18 mouse cellular contexts compared by ENCODE assay signal in the genomic region with DNA sequence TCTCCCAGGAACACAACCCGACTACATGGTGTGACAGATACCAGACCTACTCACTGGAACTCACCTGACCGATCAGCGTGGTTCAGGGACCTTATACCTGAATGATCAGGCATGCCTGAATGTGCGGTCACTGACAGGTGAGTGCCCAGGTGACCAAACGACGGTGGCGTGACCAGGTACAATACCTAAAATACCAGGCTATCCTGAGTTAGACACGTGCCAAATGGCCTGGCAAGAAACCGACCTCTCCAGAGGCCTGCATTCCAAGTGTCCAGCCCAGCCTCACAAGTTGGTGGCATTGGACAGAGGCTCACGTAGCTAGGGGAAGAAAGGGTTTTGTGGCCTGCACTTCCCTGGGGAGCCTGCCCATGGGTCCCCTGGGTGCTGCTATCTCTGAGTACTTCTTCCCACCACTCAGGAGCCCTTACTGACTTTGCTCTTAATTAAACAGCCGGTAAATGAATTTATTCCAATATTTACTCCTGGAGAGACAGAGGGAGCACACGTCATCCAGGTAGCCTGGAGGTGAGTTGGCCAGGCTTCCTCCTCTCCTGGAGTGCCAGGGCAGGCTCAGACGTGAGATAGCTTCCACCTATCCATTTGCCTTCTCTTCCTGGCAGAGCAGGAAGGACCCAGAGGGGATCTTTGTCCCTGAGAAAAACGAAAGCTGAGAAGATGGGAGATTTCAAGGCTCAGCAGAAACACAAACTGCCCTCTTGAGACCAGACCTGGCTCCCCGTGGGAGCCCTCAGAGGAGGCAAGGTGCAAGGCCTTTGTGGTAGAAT. TPM values are rescaled to one million over a fixed set of nuclear protein-coding genes. Genes with fewer than 3 reads are reported as not detected.
DNase-seq lines count a peak whose midpoint lies in the region; ATAC-seq and TF ChIP-seq lines count a peak whose summit lies in the region.
"Had no signal": no experiment of that assay in that cellular context is flagged by ENCODE, and none has a peak within 500 bp of the region (broad histone marks: within the 10 kb centered on the region; RNA-seq: fewer than 3 reads in every experiment).

No protein-coding gene starts in this region.

- ATAC-seq in kidney, embryonic 16.5 days (ENCODE audit: low FRiP score, low TSS enrichment): no peak
- ATAC-seq in intestine, embryonic 16.5 days: no peak; the same call in 1 of the 2 replicates
- ATAC-seq in midbrain, embryonic 11.5 days (ENCODE audit: low FRiP score): no peak
- ATAC-seq in megakaryocyte progenitor cell, adult 5-6 weeks (replicated peaks; ENCODE audit: poor library complexity): no peak
- ATAC-seq: forebrain, embryonic 16.5 days; midbrain, embryonic 15.5 days had no signal

- 70% methylated on average over 15 of the region's 15 CpGs for WGBS in kidney, embryonic 16.5 days
- WGBS in intestine, embryonic 16.5 days: 66% methylated on average over 15 of the region's 15 CpGs
- 63% methylated on average over 15 of the region's 15 CpGs for WGBS in small intestine, adult 2 months
- WGBS in midbrain, embryonic 11.5 days: 73% methylated on average over 15 of the region's 15 CpGs

- H3K4me3 ChIP-seq in kidney, embryonic 16.5 days (ENCODE audit: low read length): no peak overlapping the region
- no peak overlapping the region for H3K4me3 ChIP-seq in intestine, embryonic 16.5 days (ENCODE audit: low read length)
- no peak overlapping the region for H3K4me3 ChIP-seq in small intestine, adult 2 months (ENCODE audit: low read depth, low read length)
- no peak overlapping the region for H3K4me3 ChIP-seq in midbrain, embryonic 11.5 days (ENCODE audit: low read depth, low read length)
- H3K4me3 ChIP-seq: gastrocnemius, adult 2 months; heart, embryonic 15.5 days; hindbrain, embryonic 12.5 days; limb, embryonic 12.5 days; liver, embryonic 15.5 days; midbrain, embryonic 15.5 days; neural tube, embryonic 13.5 days had no signal

- DNase-seq in kidney, adult 18-20 months: peak; percentile 73
- peak; percentile 68 to 73 for DNase-seq in kidney, postnatal 36 days
- no peak for DNase-seq in adrenal gland, postnatal 25 days
- no peak for DNase-seq in midbrain, embryonic 11.5 days (ENCODE audit: low spot score, missing footprints)
- DNase-seq: cerebellum, adult 2 months; gastrocnemius, adult 2 months; layer of hippocampus, postnatal 36 days had no signal

- no peaks in the 10 kb centered on the region for H3K27me3 ChIP-seq in kidney, embryonic 16.5 days (ENCODE audit: insufficient read depth, low read length)
- H3K27me3 ChIP-seq in intestine, embryonic 16.5 days (replicated peaks; ENCODE audit: control insufficient read depth, insufficient read depth, low read length): no peaks in the 10 kb centered on the region
- H3K27me3 ChIP-seq in small intestine, adult 2 months (ENCODE audit: control insufficient read depth, insufficient read depth, low read length): no peaks in the 10 kb centered on the region
- H3K27me3 ChIP-seq in midbrain, embryonic 11.5 days (ENCODE audit: control insufficient read depth, insufficient read depth, low read length): no peaks in the 10 kb centered on the region
- H3K27me3 ChIP-seq: heart, embryonic 15.5 days; hindbrain, embryonic 12.5 days; liver, embryonic 15.5 days; midbrain, embryonic 15.5 days; neural tube, embryonic 13.5 days had no signal

- no peak for TF ChIP-seq CTCF in small intestine, adult 2 months (IDR thresholded peaks at IDR 0.05; ENCODE audit: extremely low read depth, insufficient read length, insufficient replicate concordance, low read depth, low read length)

- no peaks in the 10 kb centered on the region for H3K36me3 ChIP-seq in kidney, embryonic 16.5 days (ENCODE audit: insufficient read depth, low read length)
- no peaks in the 10 kb centered on the region for H3K36me3 ChIP-seq in intestine, embryonic 16.5 days (ENCODE audit: control insufficient read depth, insufficient read depth, low read length)
- no peaks in the 10 kb centered on the region for H3K36me3 ChIP-seq in small intestine, adult 2 months (ENCODE audit: control insufficient read depth, insufficient read depth, low read length)
- H3K36me3 ChIP-seq in midbrain, embryonic 11.5 days (ENCODE audit: control insufficient read depth, insufficient read depth, low read length): no peaks in the 10 kb centered on the region
- H3K36me3 ChIP-seq: heart, embryonic 15.5 days; hindbrain, embryonic 12.5 days; limb, embryonic 12.5 days; liver, embryonic 15.5 days; midbrain, embryonic 15.5 days; neural tube, embryonic 13.5 days had no signal

- no peaks in the 10 kb centered on the region for H3K9me3 ChIP-seq in kidney, embryonic 16.5 days (ENCODE audit: low read length)
- H3K9me3 ChIP-seq in intestine, embryonic 16.5 days (ENCODE audit: control insufficient read depth, low read length): no peaks in the 10 kb centered on the region
- H3K9me3 ChIP-seq in midbrain, embryonic 11.5 days (ENCODE audit: control insufficient read depth, low read length): no peaks in the 10 kb centered on the region
- H3K9me3 ChIP-seq: heart, embryonic 15.5 days; hindbrain, embryonic 12.5 days; limb, embryonic 12.5 days; liver, embryonic 15.5 days; midbrain, embryonic 15.5 days; neural tube, embryonic 13.5 days had no signal

- H3K4me2 ChIP-seq in kidney, embryonic 16.5 days (replicated peaks; ENCODE audit: low read depth, low read length): no peak overlapping the region
- no peak overlapping the region for H3K4me2 ChIP-seq in intestine, embryonic 16.5 days (ENCODE audit: low read depth, low read length)
- no peak overlapping the region for H3K4me2 ChIP-seq in midbrain, embryonic 11.5 days
- H3K4me2 ChIP-seq: heart, embryonic 15.5 days; hindbrain, embryonic 12.5 days; limb, embryonic 12.5 days; liver, embryonic 15.5 days; midbrain, embryonic 15.5 days; neural tube, embryonic 13.5 days had no signal

- TF ChIP-seq POLR2A in small intestine, adult 2 months (IDR thresholded peaks at IDR 0.05; ENCODE audit: low read depth, low read length): no peak

- no peak overlapping the region for H3K9ac ChIP-seq in kidney, embryonic 16.5 days (replicated peaks; ENCODE audit: low read length)
- peak overlapping the region; percentile 46; the same call in 1 of the 2 replicates for H3K9ac ChIP-seq in intestine, embryonic 16.5 days (ENCODE audit: low read depth, low read length)
- no peak overlapping the region for H3K9ac ChIP-seq in midbrain, embryonic 11.5 days (ENCODE audit: low read length)
- H3K9ac ChIP-seq: heart, embryonic 15.5 days; limb, embryonic 12.5 days; liver, embryonic 15.5 days; neural tube, embryonic 13.5 days had no signal

- peaks cover 11% of the 10 kb centered on the region for H3K4me1 ChIP-seq in kidney, embryonic 16.5 days (ENCODE audit: insufficient read depth, low read length)
- peaks cover 19% of the 10 kb centered on the region for H3K4me1 ChIP-seq in intestine, embryonic 16.5 days (ENCODE audit: control insufficient read depth, insufficient read depth, low read length)
- H3K4me1 ChIP-seq in small intestine, adult 2 months (ENCODE audit: control insufficient read depth, insufficient read depth, insufficient read length, low read length): peaks cover 21% of the 10 kb centered on the region
- H3K4me1 ChIP-seq in midbrain, embryonic 11.5 days (ENCODE audit: control insufficient read depth, insufficient read depth, low read length): peaks cover 3% of the 10 kb centered on the region; the same call in 1 of the 2 replicates
- H3K4me1 ChIP-seq: liver, embryonic 15.5 days; neural tube, embryonic 13.5 days had no signal

- H3K27ac ChIP-seq in kidney, embryonic 16.5 days (ENCODE audit: low read length): no peak overlapping the region; the same call in 1 of the 2 replicates
- H3K27ac ChIP-seq in intestine, embryonic 16.5 days (ENCODE audit: low read length): peak overlapping the region; percentile 87
- H3K27ac ChIP-seq in small intestine, adult 2 months (ENCODE audit: insufficient read depth, low read depth, low read length): peak overlapping the region; percentile 87
- no peak overlapping the region for H3K27ac ChIP-seq in midbrain, embryonic 11.5 days (ENCODE audit: low read depth, low read length)
- H3K27ac ChIP-seq: gastrocnemius, adult 2 months; heart, embryonic 15.5 days; hindbrain, embryonic 12.5 days; limb, embryonic 12.5 days; liver, embryonic 15.5 days; midbrain, embryonic 15.5 days; neural tube, embryonic 13.5 days had no signal

RNA-seq across cellular contexts. Expression of a gene that starts 11.5 kb away (rescaled TPM):
- polyA plus RNA-seq in kidney, embryonic 16.5 days (2015; fragmentation: Nextera tagmentation; extraction: Ambion mirVana): 9.0 and 9.3 TPM in 2 replicates
- polyA plus RNA-seq in intestine, embryonic 16.5 days (2015; fragmentation: Nextera tagmentation; extraction: Ambion mirVana): 16.9 and 20.2 TPM in 2 replicates
- polyA plus RNA-seq in small intestine, adult 2 months (2012; rRNA removed): 84.2 and 133 TPM in 2 replicates
- total RNA-seq in adrenal gland, postnatal 25 days (2021): 16.5 and 18.0 TPM in 2 replicates
- 0.14 and 0.19 TPM in 2 replicates for polyA plus RNA-seq in midbrain, embryonic 11.5 days (2014; fragmentation: Nextera tagmentation; extraction: Ambion mirVana)
- 1.7 and 2.3 TPM in 2 replicates for total RNA-seq in megakaryocyte progenitor cell, adult 5-6 weeks (2015)
- total RNA-seq in megakaryocyte progenitor cell, adult 5-6 weeks (2017): 0.75 and 1.3 TPM in 2 replicates

RNA-seq across cellular contexts. Expression of a gene that starts 40.2 kb away (rescaled TPM):
- polyA plus RNA-seq in kidney, embryonic 16.5 days (2015; fragmentation: Nextera tagmentation; extraction: Ambion mirVana): 0.21 and 0.32 TPM in 2 replicates
- not detected in 2 replicates for polyA plus RNA-seq in intestine, embryonic 16.5 days (2015; fragmentation: Nextera tagmentation; extraction: Ambion mirVana)
- polyA plus RNA-seq in small intestine, adult 2 months (2012; rRNA removed): 0.09 and 0.10 TPM in 2 replicates
- total RNA-seq in adrenal gland, postnatal 25 days (2021): not detected in 2 replicates
- polyA plus RNA-seq in midbrain, embryonic 11.5 days (2014; fragmentation: Nextera tagmentation; extraction: Ambion mirVana): 10.7 and 12.9 TPM in 2 replicates
- not detected in 2 replicates for total RNA-seq in megakaryocyte progenitor cell, adult 5-6 weeks (2015)
- not detected in 2 replicates for total RNA-seq in megakaryocyte progenitor cell, adult 5-6 weeks (2017)
- total RNA-seq: gastrocnemius, adult 2 months had no signal
- polyA plus RNA-seq: heart, embryonic 15.5 days; liver, embryonic 15.5 days had no signal

RNA-seq across cellular contexts. Expression of a gene that starts 40.2 kb away (rescaled TPM):
- 0.10 and 0.13 TPM in 2 replicates for polyA plus RNA-seq in kidney, embryonic 16.5 days (2015; fragmentation: Nextera tagmentation; extraction: Ambion mirVana)
- polyA plus RNA-seq in intestine, embryonic 16.5 days (2015; fragmentation: Nextera tagmentation; extraction: Ambion mirVana): 0.04 and 0.07 TPM in 2 replicates
- not detected in 2 replicates for polyA plus RNA-seq in small intestine, adult 2 months (2012; rRNA removed)
- not detected in 2 replicates for total RNA-seq in adrenal gland, postnatal 25 days (2021)
- polyA plus RNA-seq in midbrain, embryonic 11.5 days (2014; fragmentation: Nextera tagmentation; extraction: Ambion mirVana): 5.0 and 5.2 TPM in 2 replicates
- total RNA-seq in megakaryocyte progenitor cell, adult 5-6 weeks (2015): not detected in 2 replicates
- total RNA-seq in megakaryocyte progenitor cell, adult 5-6 weeks (2017): not detected in 2 replicates
- total RNA-seq: gastrocnemius, adult 2 months had no signal
- polyA plus RNA-seq: heart, embryonic 15.5 days; liver, embryonic 15.5 days had no signal

Comparison
In these comparisons a context has a peak if more than half of its experiments do, and no peak if none do; other contexts are left out.
1. DNase-seq: peak in kidney, adult 18-20 months (single experiment) and kidney, postnatal 36 days (2 of 2); none in adrenal gland, postnatal 25 days (single experiment) and midbrain, embryonic 11.5 days (single experiment).
2. H3K27ac ChIP-seq: peak in intestine, embryonic 16.5 days (single experiment) and small intestine, adult 2 months (single experiment); none in kidney, embryonic 16.5 days (single experiment) and midbrain, embryonic 11.5 days (single experiment).